Mouse (Mus musculus): Measurements from ENCODE around the gene Dmrtc2. TPM values are rescaled to one million over a fixed set of nuclear protein-coding genes. Genes with fewer than 3 reads are reported as not detected.

Dmrtc2 gene
- polyA plus RNA-seq, 1 experiment from 2014 or later, result not detected

DNA sequence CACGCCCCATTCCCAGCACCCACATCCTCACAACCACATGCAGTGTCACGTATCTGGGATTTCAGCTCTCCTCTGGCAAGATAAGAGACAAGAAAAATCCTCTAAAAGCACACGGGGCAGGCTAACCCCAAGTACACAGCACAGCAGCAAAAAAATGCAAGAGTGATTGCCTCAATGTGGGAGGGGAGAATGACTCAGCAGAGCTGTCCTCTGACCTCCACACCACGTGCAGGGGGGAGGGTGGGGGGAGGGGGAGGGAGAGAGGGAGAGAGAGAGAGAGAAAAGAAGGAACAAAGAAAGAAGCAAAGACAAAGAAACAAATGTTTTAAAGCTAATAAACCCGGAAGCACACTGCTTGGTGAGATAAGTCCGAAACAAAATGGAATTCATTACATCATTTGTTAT is 19.0 kb upstream of the Dmrtc2 start:
- 37% methylated on average over 6 of the region's 6 CpGs for WGBS
- no peak overlapping the region for H3K4me3 ChIP-seq
- H3K27ac ChIP-seq, result no peak overlapping the region
- peaks cover 10% of the 10 kb centered on the region; the same call in 1 of the 2 replicates for H3K4me1 ChIP-seq
- no peak for ATAC-seq (ENCODE audit: insufficient number of reproducible peaks, insufficient read depth, low FRiP score, low TSS enrichment)
- no peaks in the 10 kb centered on the region for H3K27me3 ChIP-seq
- no peak overlapping the region for H3K9ac ChIP-seq
- no peak overlapping the region for H3K4me2 ChIP-seq (replicated peaks)
- no peaks in the 10 kb centered on the region for H3K36me3 ChIP-seq
- H3K9me3 ChIP-seq, result no peaks in the 10 kb centered on the region

DNA sequence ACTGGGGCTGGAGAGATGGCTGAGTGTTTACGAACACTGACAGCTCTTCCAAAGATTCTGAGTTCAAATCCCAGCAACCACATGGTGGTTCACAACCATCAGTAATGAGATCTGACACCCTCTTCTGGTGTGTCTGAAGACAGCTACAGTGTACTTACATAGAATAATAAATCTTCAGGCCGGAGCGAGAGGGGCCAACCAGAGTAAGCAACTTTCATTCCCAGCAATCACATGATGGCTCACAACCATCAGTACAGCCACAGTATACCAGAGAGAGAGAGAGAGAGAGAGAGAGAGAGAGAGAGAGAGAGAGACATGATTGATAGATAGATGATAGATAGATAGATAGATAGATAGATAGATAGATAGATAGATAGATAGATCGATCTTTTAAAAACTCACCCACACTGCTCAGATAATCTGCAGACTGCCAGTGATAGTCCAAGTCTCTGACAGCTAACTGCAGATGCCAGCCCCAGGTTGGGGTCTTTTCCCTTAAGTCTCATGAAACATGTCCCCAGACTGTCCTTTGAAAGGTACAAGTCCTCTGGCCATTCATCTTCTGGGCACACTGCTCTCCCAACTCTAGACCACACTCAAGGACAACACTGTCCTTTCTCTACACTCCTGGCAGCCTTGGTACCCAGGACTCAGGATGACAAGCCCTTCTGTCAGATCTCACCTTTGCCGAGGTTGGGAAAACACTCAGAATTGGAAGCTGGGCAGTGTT is 18.1 kb upstream of the Dmrtc2 start:
- H3K27me3 ChIP-seq, result no peaks in the 10 kb centered on the region
- no peak overlapping the region for H3K9ac ChIP-seq
- H3K27ac ChIP-seq, result no peak overlapping the region
- no peaks in the 10 kb centered on the region for H3K9me3 ChIP-seq
- no peak overlapping the region for H3K4me2 ChIP-seq (replicated peaks)
- H3K4me3 ChIP-seq, result no peak overlapping the region
- H3K4me1 ChIP-seq, result peaks cover 11% of the 10 kb centered on the region; the same call in 1 of the 2 replicates
- 84% methylated on average over 5 of the region's 5 CpGs for WGBS
- no peak for ATAC-seq (ENCODE audit: insufficient number of reproducible peaks, insufficient read depth, low FRiP score, low TSS enrichment)
- no peaks in the 10 kb centered on the region for H3K36me3 ChIP-seq

DNA sequence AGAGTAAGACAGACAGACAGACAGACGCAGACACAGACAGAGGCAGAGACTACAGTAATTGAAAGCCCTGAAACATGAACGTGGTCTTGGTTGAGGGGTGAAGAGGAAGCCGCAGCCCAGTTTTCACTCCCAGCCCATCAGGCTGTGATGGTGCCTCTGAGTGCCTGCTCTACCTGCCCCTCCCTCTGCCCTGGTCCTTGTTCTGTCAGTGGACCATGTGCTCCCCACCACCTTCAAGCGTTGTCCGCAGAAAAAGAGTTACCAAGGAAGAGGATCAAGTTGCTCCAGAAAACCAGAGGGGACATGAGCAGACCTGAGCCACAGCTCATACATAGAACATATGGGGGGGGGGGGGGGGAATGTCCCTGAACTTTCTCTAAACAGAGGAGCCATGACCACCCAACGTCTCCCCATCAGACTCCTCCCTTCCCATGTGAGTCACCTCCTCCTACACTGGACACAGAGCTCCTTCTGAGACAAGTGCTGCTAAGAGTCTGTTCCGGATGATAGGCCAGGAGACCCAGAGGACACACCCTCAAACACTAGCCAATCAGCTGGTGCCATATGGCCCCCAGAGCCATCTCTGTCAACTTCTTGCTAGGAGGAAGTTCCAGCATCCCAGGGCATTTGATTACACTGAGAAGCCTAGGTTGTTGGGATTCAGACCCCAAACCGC is 17.2 kb upstream of the Dmrtc2 start:
- H3K36me3 ChIP-seq, result no peaks in the 10 kb centered on the region
- H3K9me3 ChIP-seq, result no peaks in the 10 kb centered on the region
- no peak overlapping the region for H3K4me2 ChIP-seq (replicated peaks)
- H3K27me3 ChIP-seq, result no peaks in the 10 kb centered on the region
- 0 out of 2 replicates have a peak overlapping the region, but pooled peaks have one; percentile 0 for H3K27ac ChIP-seq
- 78% methylated on average over 8 of the region's 8 CpGs for WGBS
- no peak for ATAC-seq (ENCODE audit: insufficient number of reproducible peaks, insufficient read depth, low FRiP score, low TSS enrichment)
- peaks cover 13% of the 10 kb centered on the region; the same call in 1 of the 2 replicates for H3K4me1 ChIP-seq
- H3K4me3 ChIP-seq, result no peak overlapping the region
- no peak overlapping the region for H3K9ac ChIP-seq

- no peaks in the 10 kb centered on the region for H3K36me3 ChIP-seq
- no peak for ATAC-seq (ENCODE audit: insufficient number of reproducible peaks, insufficient read depth, low FRiP score, low TSS enrichment)
- H3K9ac ChIP-seq, result no peak overlapping the region
- no peaks in the 10 kb centered on the region for H3K9me3 ChIP-seq
- no peak overlapping the region for H3K27ac ChIP-seq
- no peak overlapping the region for H3K4me3 ChIP-seq
- no peaks in the 10 kb centered on the region for H3K27me3 ChIP-seq
- no peak overlapping the region for H3K4me2 ChIP-seq (replicated peaks)
- peaks cover 13% of the 10 kb centered on the region; the same call in 1 of the 2 replicates for H3K4me1 ChIP-seq
Measured at GRCm38 (mm10) chr7:24853233-24853563, 16.7 kb upstream of the Dmrtc2 start.

GRCm38 (mm10) chr7:24853695-24854094 is 16.2 kb upstream of the Dmrtc2 start:
- Histone ChIP-seq H3K27me3 (no peaks in the 10 kb centered on the region), H3K4me2 (replicated peaks) (no peak overlapping the region), H3K27ac (no peak overlapping the region), H3K9me3 (no peaks in the 10 kb centered on the region), H3K4me1 (peaks cover 13% of the 10 kb centered on the region; the same call in 1 of the 2 replicates), H3K9ac (peak overlapping the region; percentile 36; the same call in 1 of the 2 replicates), H3K36me3 (no peaks in the 10 kb centered on the region), H3K4me3 (no peak overlapping the region)
- 20% methylated on average over 7 of the region's 7 CpGs for WGBS
- ATAC-seq (ENCODE audit: insufficient number of reproducible peaks, insufficient read depth, low FRiP score, low TSS enrichment), result no peak

GRCm38 (mm10) chr7:24856460-24857120 is 13.3 kb upstream of the Dmrtc2 start:
- H3K9ac ChIP-seq, result no peak overlapping the region
- no peak for ATAC-seq (ENCODE audit: insufficient number of reproducible peaks, insufficient read depth, low FRiP score, low TSS enrichment)
- 36% methylated on average over 6 of the region's 6 CpGs for WGBS
- no peak overlapping the region for H3K27ac ChIP-seq
- H3K9me3 ChIP-seq, result no peaks in the 10 kb centered on the region
- peaks cover 10% of the 10 kb centered on the region; the same call in 1 of the 2 replicates for H3K4me1 ChIP-seq
- H3K36me3 ChIP-seq, result no peaks in the 10 kb centered on the region
- H3K27me3 ChIP-seq, result no peaks in the 10 kb centered on the region
- no peak overlapping the region for H3K4me2 ChIP-seq (replicated peaks)
- H3K4me3 ChIP-seq, result no peak overlapping the region

DNA sequence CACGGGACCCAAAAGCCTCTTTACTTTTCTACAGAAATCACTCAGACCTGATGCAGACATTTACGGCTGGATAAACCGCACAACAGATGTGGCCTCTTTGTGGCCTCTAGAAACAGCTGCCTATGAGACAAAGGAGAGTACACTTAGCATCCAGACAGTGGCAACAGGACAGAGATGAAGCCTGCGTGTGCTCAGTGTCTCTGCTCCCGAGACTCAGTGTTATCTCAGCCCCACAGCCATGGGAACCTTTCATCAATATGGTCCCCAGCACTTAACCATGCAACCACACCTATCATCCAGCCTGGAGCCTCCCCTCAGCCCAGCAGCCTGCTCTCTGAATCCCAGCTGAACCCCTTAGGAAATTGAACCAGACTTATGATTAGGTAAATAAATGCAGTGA is 10.6 kb upstream of the Dmrtc2 start:
- 0 out of 2 replicates have a peak, but pooled peaks cover 3% of the 10 kb centered on the region for H3K4me1 ChIP-seq
- H3K4me2 ChIP-seq (replicated peaks), result no peak overlapping the region
- H3K9me3 ChIP-seq, result no peaks in the 10 kb centered on the region
- WGBS, result 79% methylated on average over 5 of the region's 5 CpGs
- H3K36me3 ChIP-seq, result no peaks in the 10 kb centered on the region
- no peak overlapping the region for H3K9ac ChIP-seq
- no peaks in the 10 kb centered on the region for H3K27me3 ChIP-seq
- H3K4me3 ChIP-seq, result no peak overlapping the region
- ATAC-seq (ENCODE audit: insufficient number of reproducible peaks, insufficient read depth, low FRiP score, low TSS enrichment), result no peak
- H3K27ac ChIP-seq, result no peak overlapping the region

DNA sequence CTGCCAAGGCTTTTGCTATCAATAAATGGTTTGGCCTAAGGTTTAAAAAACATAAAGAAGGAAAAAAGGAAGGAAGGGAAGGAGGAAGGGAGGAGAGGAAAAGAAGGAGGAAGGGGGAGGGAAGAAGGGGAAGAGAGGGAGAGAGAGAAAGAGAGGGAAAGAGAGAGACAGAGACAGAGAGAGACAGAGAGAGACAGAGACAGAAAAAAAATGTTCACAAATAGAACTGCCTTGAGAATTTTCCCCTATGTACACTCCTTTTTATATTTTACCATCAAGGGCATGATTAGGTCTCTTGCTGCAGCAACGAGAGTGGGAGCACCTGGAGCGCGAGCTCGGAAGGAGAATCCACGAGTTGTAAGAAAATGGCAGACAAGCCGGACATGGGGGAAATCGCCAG is 7.9 kb upstream of the Dmrtc2 start, which contains the start of gene Gm9844:
Gm9844 (plus strand) TSS at position 301 of the 400 bp plus-strand sequence.
- 0 out of 2 replicates have a peak, but pooled peaks cover 4% of the 10 kb centered on the region for H3K27me3 ChIP-seq
- no peak within 1 kb of the TSS for H3K4me3 ChIP-seq
- H3K9ac ChIP-seq, result no peak within 1 kb of the TSS
- no peak for ATAC-seq (ENCODE audit: insufficient number of reproducible peaks, insufficient read depth, low FRiP score, low TSS enrichment)
- no peaks in the 10 kb centered on the region for H3K9me3 ChIP-seq
- 0 out of 2 replicates have a peak, but pooled peaks cover 1% of the 10 kb centered on the region for H3K4me1 ChIP-seq
- no peak within 1 kb of the TSS for H3K4me2 ChIP-seq (replicated peaks)
- H3K36me3 ChIP-seq, result no peaks in the 10 kb centered on the region
- 91% methylated on average over 7 of the region's 7 CpGs for WGBS
- H3K27ac ChIP-seq, result no peak within 1 kb of the TSS

DNA sequence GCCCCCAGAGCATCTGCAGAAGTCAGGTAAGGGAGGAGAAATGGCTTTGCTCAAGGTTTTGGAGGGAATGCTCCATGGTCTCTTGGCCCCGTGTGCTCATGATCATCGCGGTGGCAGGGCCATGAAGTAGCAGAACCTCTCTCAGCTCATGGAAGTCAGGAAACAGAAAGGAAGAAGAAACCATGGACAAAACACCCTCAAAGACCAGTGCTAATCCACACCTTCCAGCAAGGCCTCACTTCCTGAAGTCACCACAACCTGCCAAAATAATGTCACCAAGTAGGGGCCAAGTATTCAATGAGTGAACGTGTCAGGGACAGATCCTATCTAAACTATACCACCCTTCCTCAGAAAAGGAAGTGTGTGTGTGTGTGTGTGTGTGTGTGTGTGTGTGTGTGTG is 7.0 kb upstream of the Dmrtc2 start:
- no peaks in the 10 kb centered on the region for H3K9me3 ChIP-seq
- no peak overlapping the region for H3K9ac ChIP-seq
- no peak overlapping the region for H3K4me3 ChIP-seq
- 91% methylated on average over 4 of the region's 4 CpGs for WGBS
- H3K36me3 ChIP-seq, result no peaks in the 10 kb centered on the region
- H3K4me1 ChIP-seq, result no peaks in the 10 kb centered on the region
- no peak overlapping the region for H3K4me2 ChIP-seq (replicated peaks)
- no peak overlapping the region for H3K27ac ChIP-seq
- ATAC-seq (ENCODE audit: insufficient number of reproducible peaks, insufficient read depth, low FRiP score, low TSS enrichment), result no peak
- H3K27me3 ChIP-seq, result 0 out of 2 replicates have a peak, but pooled peaks cover 4% of the 10 kb centered on the region

GRCm38 (mm10) chr7:24864156-24864555 is 5.7 kb upstream of the Dmrtc2 start:
- no peaks in the 10 kb centered on the region for H3K4me1 ChIP-seq
- H3K9me3 ChIP-seq, result no peaks in the 10 kb centered on the region
- H3K27ac ChIP-seq, result no peak overlapping the region
- 0 out of 2 replicates have a peak, but pooled peaks cover 4% of the 10 kb centered on the region for H3K27me3 ChIP-seq
- 42% methylated on average over 4 of the region's 6 CpGs for WGBS
- no peak overlapping the region for H3K4me3 ChIP-seq
- no peaks in the 10 kb centered on the region for H3K36me3 ChIP-seq
- H3K9ac ChIP-seq, result no peak overlapping the region
- ATAC-seq (ENCODE audit: insufficient number of reproducible peaks, insufficient read depth, low FRiP score, low TSS enrichment), result no peak
- no peak overlapping the region for H3K4me2 ChIP-seq (replicated peaks)

DNA sequence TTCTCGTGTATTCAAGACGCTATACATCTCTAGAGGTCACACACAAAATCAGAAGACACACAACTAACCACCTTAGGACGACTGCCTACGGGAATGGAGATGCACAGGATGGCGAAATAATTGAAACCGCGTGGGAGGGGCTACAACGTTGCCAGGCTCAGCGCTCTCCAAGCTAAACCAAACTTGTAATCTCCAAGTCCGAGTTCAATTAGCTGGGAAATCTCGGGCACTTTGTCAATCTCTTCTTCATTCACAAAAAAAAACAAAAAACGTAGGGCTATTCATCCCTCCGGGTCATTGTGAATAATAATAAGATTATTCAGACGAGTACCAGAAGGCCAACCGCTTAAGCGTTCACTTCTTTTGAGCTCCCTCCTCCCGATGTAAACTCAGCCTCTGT is 777 bp upstream of the Dmrtc2 start:
- Histone ChIP-seq H3K4me1 (no peaks in the 10 kb centered on the region), H3K9me3 (peaks cover 5% of the 10 kb centered on the region), H3K36me3 (no peaks in the 10 kb centered on the region), H3K27ac (no peak overlapping the region), H3K9ac (no peak overlapping the region), H3K27me3 (peaks cover 13% of the 10 kb centered on the region; the same call in 1 of the 2 replicates), H3K4me3 (no peak overlapping the region), H3K4me2 (replicated peaks) (no peak overlapping the region)
- 65% methylated on average over 17 of the region's 17 CpGs for WGBS
- no peak for ATAC-seq (ENCODE audit: insufficient number of reproducible peaks, insufficient read depth, low FRiP score, low TSS enrichment)

Data from embryonic facial prominence, embryonic 12.5 days (tissue).